Mouse (Mus musculus) forebrain, embryonic 12.5 days (tissue): Measurements from ENCODE around the gene Tfpi2. TPM values are rescaled to one million over a fixed set of nuclear protein-coding genes. Genes with fewer than 3 reads are reported as not detected.

Experiments
- polyA plus RNA-seq: library from polyadenylated mRNA; unstranded; fragments of >200 nt; fragmentation: Nextera tagmentation; extraction: Ambion mirVana; gene quantifications from 2 replicates; pipeline ENCODE4 v1.2.1, GENCODE M21; 2016

The Tfpi2 gene
- polyA plus RNA-seq, 1 experiment from 2014 or later = 0.19 TPM

Other genes starting within 250 kb of the Tfpi2 start
- 1.2 and 1.9 TPM in 2 replicates for gene Calcr, start 224.2 kb downstream of the Tfpi2 start, polyA plus RNA-seq
- gene Gngt1, start 4.9 kb upstream of the Tfpi2 start, polyA plus RNA-seq = not detected in 2 replicates
- gene Gng11, start 15.0 kb upstream of the Tfpi2 start, polyA plus RNA-seq = 26.0 and 26.6 TPM in 2 replicates
- gene Bet1, start 98.1 kb upstream of the Tfpi2 start, polyA plus RNA-seq = 50.7 and 52.8 TPM in 2 replicates